Mouse (Mus musculus): ENCODE data around the gene Creb5.

DNA sequence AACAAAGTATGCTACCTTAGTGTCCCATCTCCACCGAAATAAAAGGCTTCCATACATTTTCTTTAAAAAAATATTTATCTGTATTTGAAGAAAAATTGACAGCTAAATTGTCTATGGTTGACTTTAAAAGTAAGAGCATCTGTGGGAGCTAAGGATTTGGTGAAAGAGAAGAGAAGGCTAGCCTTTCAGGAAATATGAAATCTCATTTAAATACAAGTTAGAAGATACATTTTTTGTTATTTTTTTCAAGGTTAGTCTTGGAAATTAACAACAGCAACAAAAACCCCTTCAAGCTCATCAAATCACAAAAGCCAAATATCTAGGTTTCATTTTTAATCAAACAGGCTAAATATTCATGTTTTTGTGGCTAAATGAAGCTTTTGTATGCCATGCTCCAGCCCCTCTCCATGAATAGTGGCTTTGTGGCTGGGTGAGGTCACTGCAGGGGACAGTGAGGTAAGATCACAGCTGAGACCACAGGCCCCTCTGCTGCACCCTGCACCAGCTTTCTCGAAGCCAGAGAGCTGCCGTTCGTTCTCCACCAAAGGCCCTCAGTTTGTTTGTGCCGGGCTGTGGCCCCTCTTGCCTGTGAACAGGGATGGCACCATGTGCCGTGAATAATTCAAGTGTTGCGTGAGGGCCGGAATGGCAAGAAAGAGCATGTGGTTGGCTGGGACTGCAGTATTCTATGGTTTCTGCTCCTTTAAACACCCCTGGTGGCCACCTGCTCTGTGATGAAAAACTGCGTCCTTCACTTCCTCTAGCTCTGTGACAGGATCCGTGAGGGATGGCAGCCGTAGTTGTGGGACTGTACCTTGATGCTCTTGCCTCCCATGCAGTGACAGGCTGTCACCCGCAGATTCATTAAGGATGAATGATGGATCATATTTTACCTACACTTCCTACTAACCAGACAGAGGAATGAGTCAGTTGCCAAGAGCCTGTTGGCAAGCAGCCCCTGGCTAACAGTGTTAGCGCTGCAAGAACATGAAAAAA is 350.6 kb downstream of the Creb5 start:
- no peak for TF ChIP-seq EP300 (IDR thresholded peaks at IDR 0.05)
- no peak for TF ChIP-seq CTCF (IDR thresholded peaks at IDR 0.05)

All from lung, postnatal 0 days (tissue).